Mouse (Mus musculus) pancreas, adult 10 weeks (tissue): ENCODE data around the gene Siah3. TPM values are rescaled to one million over a fixed set of nuclear protein-coding genes. Genes with fewer than 3 reads are reported as not detected.

Experiments
- polyA plus RNA-seq: library from polyadenylated mRNA; stranded (reverse); fragments of 350-450 nt; fragmentation: Illumina TruSeq; extraction: RNeasy Lipid Tissue Mini Kit (QIAGEN cat#74804); gene quantifications from one replicate; pipeline ENCODE4 v1.2.3, GENCODE M21; 2015; ENCODE audit warnings: low read depth, low replicate concordance; ENCODE audit not compliant: insufficient read depth

Gene Siah3
- polyA plus RNA-seq = not detected

GRCm38 (mm10) chr14:75455743-75456421 is at the start of gene Siah3:
TSS of gene Siah3 (plus strand) at chr14:75455982.

Other genes with a start within 250 kb of the Siah3 start
- gene Cpb2, start 213.7 kb upstream of the Siah3 start, polyA plus RNA-seq = not detected
- gene Zc3h13, start 171.6 kb upstream of the Siah3 start, polyA plus RNA-seq = 3.6 TPM
- gene Spert, start 137.1 kb downstream of the Siah3 start, polyA plus RNA-seq = not detected
- gene Erich6b, start 186.3 kb downstream of the Siah3 start, polyA plus RNA-seq = not detected